Mouse (Mus musculus): ENCODE measurements at regions not wholly inside any gene's neighbourhood (a gene's known extent, or its start where the extent isn't known, plus 50 kb on each side); places are given as distances from the start of the nearest gene placed in this dataset.

- TF ChIP-seq MAX (IDR thresholded peaks at IDR 0.05; ENCODE audit: low read length), result no peak
- no peak for TF ChIP-seq SMC3 (IDR thresholded peaks at IDR 0.05; ENCODE audit: low read depth, low read length)
- no peak for TF ChIP-seq POLR2A (IDR thresholded peaks at IDR 0.05; ENCODE audit: low read depth, low read length)
- TF ChIP-seq E2F4 (IDR thresholded peaks at IDR 0.05; ENCODE audit: insufficient replicate concordance, low read depth, low read length), result no peak
- no peak for TF ChIP-seq BHLHE40 (IDR thresholded peaks at IDR 0.05; ENCODE audit: low read depth, low read length)
- TF ChIP-seq ZNF384 (IDR thresholded peaks at IDR 0.05; ENCODE audit: low read depth, low read length), result no peak
- TF ChIP-seq ELF1 (IDR thresholded peaks at IDR 0.05; ENCODE audit: low read depth, low read length), result no peak
Measured at GRCm38 (mm10) chr8:26799814-26800213, 177.3 kb upstream of the Zfp703 start.
